Mouse (Mus musculus) embryonic fibroblast, embryonic 13.5 days (primary cell): ENCODE data around the gene Hipk4.

Experiments
- CTCF ChIP-seq: IDR thresholded peaks from 2 replicates; pipeline ENCODE4 v1.5.1; 2011; ENCODE audit warnings: mild to moderate bottlenecking, control low read depth, low read length, moderate library complexity, borderline replicate concordance; ENCODE audit not compliant: insufficient read depth
- POLR2A ChIP-seq: IDR thresholded peaks from 2 replicates; pipeline ENCODE4 v1.6.1; 2011; ENCODE audit warnings: low read depth, mild to moderate bottlenecking, control low read depth, low read length, moderate library complexity

DNA sequence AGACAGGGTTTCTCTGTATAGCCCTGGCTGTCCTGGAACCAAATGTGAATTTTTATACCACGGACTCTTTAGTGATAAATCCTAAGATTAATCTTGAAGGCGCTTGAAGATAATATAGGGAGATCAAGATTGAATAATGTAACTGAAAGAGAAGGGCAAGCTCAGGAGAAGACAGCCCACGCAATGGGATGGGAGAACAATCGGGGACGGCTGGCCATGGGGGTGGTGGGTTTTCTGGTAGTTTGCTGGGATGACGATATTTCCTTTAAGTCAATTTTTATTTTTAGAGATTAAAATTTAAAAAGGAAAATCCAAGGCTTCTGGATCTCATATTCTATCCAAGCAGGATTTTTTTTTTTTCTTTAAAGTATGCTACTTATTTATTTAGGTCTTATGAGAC lies 20.0 kb downstream of the Hipk4 start:
- TF ChIP-seq CTCF (no peak), POLR2A (no peak)
